8 mouse cellular contexts compared by ENCODE assay signal in genomic region chr19:23961516-23961915, GRCm38 (mm10).
DNase-seq lines count a peak whose midpoint lies in the region; ATAC-seq and TF ChIP-seq lines count a peak whose summit lies in the region.

No protein-coding gene starts in this region.

- no peak overlapping the region for H3K9ac ChIP-seq in CH12.LX (ENCODE audit: insufficient read depth, low read depth)
- no peak overlapping the region for H3K9ac ChIP-seq in embryonic facial prominence, embryonic 11.5 days (replicated peaks; ENCODE audit: low read length)

- peak; percentile 63 for ATAC-seq in embryonic facial prominence, embryonic 11.5 days (replicated peaks; ENCODE audit: insufficient number of reproducible peaks, low FRiP score, low TSS enrichment, low read depth)

- H3K36me3 ChIP-seq in CH12.LX (replicated peaks in 1 of 2; ENCODE audit: control insufficient read depth in 1 of 2, insufficient read depth in 1 of 2, low read length in 1 of 2), result no peaks in the 10 kb centered on the region
- no peaks in the 10 kb centered on the region for H3K36me3 ChIP-seq in embryonic facial prominence, embryonic 11.5 days (replicated peaks; ENCODE audit: control insufficient read depth, insufficient read depth, low read depth, low read length)

- no peaks in the 10 kb centered on the region for H3K79me2 ChIP-seq in CH12.LX (replicated peaks; ENCODE audit: control insufficient read depth, extremely low read depth, insufficient read depth, poor library complexity, severe bottlenecking)

- no peak for TF ChIP-seq POLR2A in CH12.LX (IDR thresholded peaks at IDR 0.05; ENCODE audit: low read depth, low read length)

- H3K27ac ChIP-seq in CH12.LX (ENCODE audit: insufficient read depth, low read depth), result no peak overlapping the region
- no peak overlapping the region for H3K27ac ChIP-seq in embryonic facial prominence, embryonic 11.5 days (replicated peaks; ENCODE audit: low read depth, low read length)

- H3K4me1 ChIP-seq in CH12.LX (ENCODE audit: control insufficient read depth in 1 of 2, insufficient read depth in 2 of 2), result no peaks in the 10 kb centered on the region
- no peaks in the 10 kb centered on the region for H3K4me1 ChIP-seq in embryonic facial prominence, embryonic 11.5 days (ENCODE audit: control insufficient read depth, insufficient read depth, low read length)

- H3K4me3 ChIP-seq in CH12.LX (replicated peaks in 1 of 3; ENCODE audit: low read depth in 2 of 3, low read length in 2 of 3, poor library complexity in 1 of 3), result no peak overlapping the region
- no peak overlapping the region for H3K4me3 ChIP-seq in embryonic facial prominence, embryonic 11.5 days (ENCODE audit: low read depth, low read length)

- H3K27me3 ChIP-seq in CH12.LX (replicated peaks), result no peaks in the 10 kb centered on the region
- H3K27me3 ChIP-seq in embryonic facial prominence, embryonic 11.5 days (ENCODE audit: control insufficient read depth, insufficient read depth, low read length), result no peaks in the 10 kb centered on the region

- H3K9me3 ChIP-seq in CH12.LX (replicated peaks; ENCODE audit: low read length), result no peaks in the 10 kb centered on the region
- no peaks in the 10 kb centered on the region for H3K9me3 ChIP-seq in embryonic facial prominence, embryonic 11.5 days (replicated peaks; ENCODE audit: control insufficient read depth, low read length)

- peak; percentile 80 to 95 for TF ChIP-seq CTCF in CH12.LX (conservative IDR thresholded peaks at IDR 0.05 in 1 of 2, IDR thresholded peaks at IDR 0.05 in 1 of 2; ENCODE audit: low read depth in 2 of 2, low read length in 2 of 2)

- TF ChIP-seq RAD21 in CH12.LX (IDR thresholded peaks at IDR 0.05; ENCODE audit: low read depth, low read length), result peak; percentile 98

- DNase-seq in CH12.LX (ENCODE audit: extremely low read depth), result peak; percentile 66
- DNase-seq in adrenal gland, postnatal 25 days, result peak; percentile 75
- peak; percentile 80 for DNase-seq in embryonic facial prominence, embryonic 11.5 days (ENCODE audit: low spot score)
- DNase-seq in heart, postnatal 10 days, result peak; percentile 78 to 86
- DNase-seq in large intestine, adult 2 months (ENCODE audit: low read depth, low spot score), result peak; percentile 24
- peak; percentile 81 for DNase-seq in lung, postnatal 10 days
- DNase-seq in retina, postnatal 7 days (ENCODE audit: low read depth, low spot score), result peak; percentile 66
- DNase-seq in yolk sac, embryonic 10.5 days (ENCODE audit: low spot score), result peak; percentile 50

- dilution Hi-C loops in CH12.LX (cut with MboI; ENCODE audit: extremely low pct_ligation_motif_present, extremely low pct_unique_long_range_greater_than_20kb, low sequenced_read_pairs), result no loop called here

- no peak for TF ChIP-seq EP300 in CH12.LX (IDR thresholded peaks at IDR 0.05; ENCODE audit: low read length)

- 0% methylated on average over 8 of the region's 8 CpGs for whole genome bisulfite sequencing in embryonic facial prominence, embryonic 11.5 days
- 1% methylated on average over 8 of the region's 8 CpGs for WGBS in large intestine, adult 2 months

- in situ Hi-C loops in CH12.LX (cut with MboI; ENCODE audit: low pct_ligation_motif_present, low pct_unique_long_range_greater_than_20kb, low sequenced_read_pairs), result no loop called here

- H3K4me2 ChIP-seq in CH12.LX (ENCODE audit: insufficient read depth, low read depth, poor library complexity, severe bottlenecking), result no peak overlapping the region
- H3K4me2 ChIP-seq in embryonic facial prominence, embryonic 11.5 days (ENCODE audit: low read depth, low read length), result no peak overlapping the region

- intact Hi-C loops in heart, postnatal 10 days (cut with DNase I), result loop anchor here (1.0 to 10.0 kb wide), 7 partner anchors 60 to 589 kb away; partner anchors contain the start of gene Apba1

TF ChIP-seq in CH12.LX, 34 proteins besides CTCF, POLR2A, EP300 and RAD21:
- TF ChIP-seq SMC3 (IDR thresholded peaks at IDR 0.05; ENCODE audit: low read depth, low read length), result peak; percentile 85
- no peak for TF ChIP-seq ZMIZ1 (IDR thresholded peaks at IDR 0.05; ENCODE audit: low read depth, low read length)
- no peak for TF ChIP-seq PAX5 (IDR thresholded peaks at IDR 0.05; ENCODE audit: low read length)
- TF ChIP-seq POLR2AphosphoS2 (IDR thresholded peaks at IDR 0.05; ENCODE audit: low read depth, low read length), result no peak
- peak; percentile 44; the same call in 1 of the 2 replicates for TF ChIP-seq ZC3H11A (IDR thresholded peaks at IDR 0.05; ENCODE audit: low read depth, low read length)
- TF ChIP-seq CHD1 (IDR thresholded peaks at IDR 0.05; ENCODE audit: low read depth, low read length), result no peak
- TF ChIP-seq UBTF (IDR thresholded peaks at IDR 0.05; ENCODE audit: low read depth, low read length), result no peak
TF ChIP-seq in CH12.LX: peak in this region for 2.

Comparison
In these comparisons a context has a peak if more than half of its experiments do, and no peak if none do; other contexts are left out.
1. DNase-seq: peak in every context shown above with its lines; median percentile 82 in heart, postnatal 10 days; 81 in lung, postnatal 10 days; 80 in embryonic facial prominence, embryonic 11.5 days; 75 in adrenal gland, postnatal 25 days; 66 in CH12.LX; 66 in retina, postnatal 7 days; 50 in yolk sac, embryonic 10.5 days; 24 in large intestine, adult 2 months.